Mouse (Mus musculus) gastrocnemius, adult 2 months (tissue): Measurements from ENCODE around the gene Epha2. TPM values are rescaled to one million over a fixed set of nuclear protein-coding genes. Genes with fewer than 3 reads are reported as not detected.

Experiments
- DNase-seq: peaks from one replicate; pipeline ENCODE4 v3.0.0; 2022
- H3K27ac ChIP-seq: fragments of 200-600 bp; 2 replicates; pipeline ENCODE4 v1.8.1; 2022; ENCODE audit warnings: mild to moderate bottlenecking
- H3K4me3 ChIP-seq: fragments of 200-600 bp; 2 replicates; pipeline ENCODE4 v1.8.1; 2022; ENCODE audit warnings: mild to moderate bottlenecking, moderate library complexity
- CTCF ChIP-seq: fragments of 200-600 bp; IDR thresholded peaks from 2 replicates; pipeline ENCODE4 v1.8.1; 2022; ENCODE audit warnings: antibody characterized with exemption, mild to moderate bottlenecking, moderate library complexity
- intact Hi-C: fragments of 180-260 bp; cut with DNase I; formaldehyde crosslinking; loops from one replicate; pipeline ENCODE4 v1.15.1; 2025
- microRNA-seq: library from miRNA; unstranded; fragments of <30 nt; microRNA quantifications from one replicate; pipeline ENCODE4 v1.2.0, GENCODE M21; 2021
- total RNA-seq, 2 experiments: library from RNA; stranded (reverse); gene quantifications; 2 replicates each; pipeline ENCODE4 v1.2.3; 2021

Epha2 gene
- total RNA-seq, 2 experiments from 2014 or later: 1.8 to 2.6 TPM

DNA sequence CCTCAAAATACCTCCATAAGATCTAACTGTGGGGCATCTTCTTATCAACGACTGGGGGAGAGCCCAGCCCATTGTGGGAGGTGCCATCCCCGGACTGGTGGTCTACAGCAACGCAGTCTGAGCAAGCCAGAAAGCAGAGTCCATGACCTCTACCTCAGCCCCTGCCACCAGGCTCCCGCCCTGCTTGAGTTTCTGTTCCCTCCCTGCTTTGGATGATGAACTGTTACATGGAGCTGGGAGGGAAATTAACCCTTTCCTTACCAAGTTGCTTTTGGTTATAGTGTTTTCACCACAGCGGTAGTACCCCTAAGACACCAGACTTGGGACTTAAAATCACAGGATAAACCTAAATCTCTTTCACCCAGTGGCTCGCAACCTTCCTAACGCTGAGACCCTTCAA lies 50.9 kb downstream of the Epha2 start:
- Histone ChIP-seq H3K4me3 (no peak overlapping the region), H3K27ac (no peak overlapping the region)
- no peak for TF ChIP-seq CTCF
- intact Hi-C loops: no loop called here
- DNase-seq: no peak

DNA sequence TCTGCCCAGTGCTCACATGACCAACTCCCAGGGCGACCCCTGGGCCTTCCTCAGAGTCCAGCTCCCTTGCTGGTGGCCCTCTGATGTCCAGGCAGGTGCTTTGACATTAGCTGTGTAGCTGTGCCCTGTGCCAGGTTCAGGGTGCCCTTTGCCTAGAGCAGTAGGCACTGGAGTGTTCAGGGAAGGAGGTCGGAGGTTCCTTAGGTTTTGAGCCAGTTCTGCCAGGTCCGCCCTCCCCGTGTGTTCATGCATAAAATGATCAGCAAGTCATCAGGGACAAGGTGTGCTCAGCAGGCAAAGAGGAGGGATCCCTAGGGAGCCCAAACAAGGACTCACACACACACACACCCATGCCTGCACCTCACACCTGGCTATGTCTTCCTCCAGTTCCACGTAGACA lies 51.9 kb downstream of the Epha2 start:
- H3K27ac ChIP-seq: peak overlapping the region; percentile 71
- intact Hi-C loops: no loop called here
- no peak for DNase-seq
- no peak for TF ChIP-seq CTCF
- H3K4me3 ChIP-seq: no peak overlapping the region

GRCm38 (mm10) chr4:141353868-141354267 lies 52.8 kb downstream of the Epha2 start:
- intact Hi-C loops: no loop called here

GRCm38 (mm10) chr4:141357811-141358210 lies 56.8 kb downstream of the Epha2 start:
- no peak for TF ChIP-seq CTCF
- Histone ChIP-seq H3K4me3 (no peak overlapping the region), H3K27ac (no peak overlapping the region)
- no peak for DNase-seq
- intact Hi-C loops: no loop called here

More at GRCm38 (mm10) chr4:141353868-141354267, 52.8 kb downstream of the Epha2 start:
- peak; percentile 61 for DNase-seq
- peak overlapping the region; percentile 71 for H3K27ac ChIP-seq
- TF ChIP-seq CTCF: no peak
- no peak overlapping the region for H3K4me3 ChIP-seq

DNA sequence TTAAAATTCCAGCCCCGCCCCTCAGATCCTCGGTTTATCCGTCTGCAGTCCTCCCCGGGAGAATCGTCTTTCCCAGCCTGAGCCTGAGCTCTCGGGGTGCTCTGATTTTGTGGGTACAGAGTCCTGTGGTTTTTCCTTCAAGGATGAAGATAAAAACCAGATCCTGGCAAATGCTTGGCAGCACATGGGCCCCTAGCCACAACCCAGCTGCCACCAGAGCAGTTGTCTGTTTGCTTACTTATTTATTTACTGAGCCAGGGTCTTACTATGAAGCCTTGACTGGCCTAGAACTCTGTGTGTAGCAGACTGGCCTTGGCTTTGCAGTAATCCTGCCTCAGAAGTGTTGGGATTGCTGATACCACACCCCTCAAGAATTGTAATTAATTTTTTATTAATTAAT lies 58.2 kb downstream of the Epha2 start:
- intact Hi-C loops: no loop called here
- no peak for TF ChIP-seq CTCF
- no peak overlapping the region for H3K27ac ChIP-seq

DNA sequence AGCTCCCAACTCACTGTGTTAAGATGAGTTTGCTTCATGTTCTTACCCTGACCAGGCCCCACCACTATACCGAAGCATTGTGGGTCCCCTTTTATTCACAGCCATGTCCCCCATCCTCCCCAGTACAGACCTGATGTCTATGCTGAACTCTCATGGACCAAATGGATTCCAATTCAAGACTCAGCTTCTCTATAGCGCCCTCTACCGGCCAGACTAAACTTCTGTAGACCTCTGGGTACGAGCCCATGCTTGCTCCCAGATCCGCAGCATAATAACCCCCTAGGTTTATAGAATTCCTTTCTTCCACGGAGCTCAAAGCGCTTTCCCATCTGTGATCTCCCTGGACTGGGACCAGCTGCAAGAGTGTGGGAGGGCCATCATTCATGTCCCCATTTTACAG lies 59.8 kb downstream of the Epha2 start:
- peak; percentile 52 for TF ChIP-seq CTCF
- intact Hi-C loops: loop anchor here (5.0 kb wide), 1 partner anchor 214 kb away; the partner anchor contains the start of gene Fbxo42

More for the DNA sequence above, 58.2 kb downstream of the Epha2 start:
- no peak for DNase-seq
- no peak overlapping the region for H3K4me3 ChIP-seq

GRCm38 (mm10) chr4:141362937-141363548 lies 62.0 kb downstream of the Epha2 start:
- Histone ChIP-seq H3K4me3 (no peak overlapping the region), H3K27ac (no peak overlapping the region)
- intact Hi-C loops: loop anchor here (1.0 to 5.0 kb wide), 2 partner anchors 90 to 216 kb away; partner anchors contain the start of gene Fbxo42
- peak; percentile 88 for TF ChIP-seq CTCF
- DNase-seq: peak; percentile 78

More for the DNA sequence above, 59.8 kb downstream of the Epha2 start:
- no peak overlapping the region for H3K27ac ChIP-seq
- no peak for DNase-seq
- H3K4me3 ChIP-seq: no peak overlapping the region

- Histone ChIP-seq H3K27ac (no peak overlapping the region), H3K4me3 (no peak overlapping the region)
- no peak for TF ChIP-seq CTCF
- intact Hi-C loops: no loop called here
- DNase-seq: no peak
These were observed 64.1 kb downstream of the Epha2 start for GRCm38 (mm10) chr4:141365126-141365525.

- no peak for TF ChIP-seq CTCF
- intact Hi-C loops: no loop called here
- peak; percentile 10 for DNase-seq
- no peak overlapping the region for H3K4me3 ChIP-seq
- H3K27ac ChIP-seq: no peak overlapping the region
These were observed 64.8 kb downstream of the Epha2 start for GRCm38 (mm10) chr4:141365876-141366275.

- H3K27ac ChIP-seq: no peak within 1 kb of the TSS
- intact Hi-C loops: no loop called here
- no peak for TF ChIP-seq CTCF
These were observed 67.2 kb downstream of the Epha2 start, which contains the start of gene Fam131c for GRCm38 (mm10) chr4:141367997-141368791. TSS of gene Fam131c (plus strand) at chr4:141368220.

GRCm38 (mm10) chr4:141372426-141372825 lies 71.4 kb downstream of the Epha2 start:
- H3K27ac ChIP-seq: no peak overlapping the region
- no peak for DNase-seq
- intact Hi-C loops: no loop called here
- TF ChIP-seq CTCF: no peak
- H3K4me3 ChIP-seq: no peak overlapping the region

More at GRCm38 (mm10) chr4:141367997-141368791, 67.2 kb downstream of the Epha2 start, which contains the start of gene Fam131c:
- DNase-seq: peak; percentile 66
- peak within 1 kb of the TSS; percentile 73 for H3K4me3 ChIP-seq

Small RNA genes lying within 50 kb of the gene (microRNA-seq; reads per million reads assigned to microRNA genes)
- gene Gm25690: not detected

Other genes starting within 250 kb of the Epha2 start
- gene Crocc, start 240.7 kb upstream of the Epha2 start, total RNA-seq: 1 to 10 TPM; 1.7 to 2.0 TPM
- 10 to 100 TPM; 13.1 to 16.5 TPM for gene Necap2, start 222.9 kb upstream of the Epha2 start, total RNA-seq
- not detected for gene Spata21, start 212.9 kb upstream of the Epha2 start, total RNA-seq
- 100 to 1,000 TPM; 146 to 163 TPM for gene Szrd1, start 161.5 kb upstream of the Epha2 start, total RNA-seq
- gene Fbxo42, start 153.3 kb upstream of the Epha2 start, total RNA-seq: 10 to 100 TPM; 10.8 to 10.9 TPM
- not detected for gene Rsg1, start 87.3 kb upstream of the Epha2 start, total RNA-seq
- gene Arhgef19, start 61.7 kb upstream of the Epha2 start, total RNA-seq: under 1 TPM; 0.31 to 0.33 TPM
- under 1 TPM in 1 of 2 experiments, not detected in 1; 0.20 TPM for gene Fam131c, start 67.0 kb downstream of the Epha2 start, total RNA-seq
- not detected for gene Clcnka, start 97.5 kb downstream of the Epha2 start, total RNA-seq
- under 1 TPM in 1 of 2 experiments, not detected in 1; 0.25 TPM for gene Clcnkb, start 114.8 kb downstream of the Epha2 start, total RNA-seq
- gene Hspb7, start 119.5 kb downstream of the Epha2 start, total RNA-seq: 100 to 1,000 TPM; 223 to 468 TPM
- 1 to 10 TPM in 1 of 2 experiments, under 1 TPM in 1; 0.92 to 1.6 TPM for gene Srarp, start 134.9 kb downstream of the Epha2 start, total RNA-seq
- 10 to 100 TPM; 30.2 to 30.6 TPM for gene Zbtb17, start 143.4 kb downstream of the Epha2 start, total RNA-seq
- gene Spen, start 237.4 kb downstream of the Epha2 start, total RNA-seq: 10 to 100 TPM; 23.3 to 25.1 TPM